In genomic region chr3:95231298-95232221, GRCm38 (mm10) we compare ENCODE assay signal across 8 mouse cellular contexts. TPM values are rescaled to one million over a fixed set of nuclear protein-coding genes. Genes with fewer than 3 reads are reported as not detected.
DNase-seq lines count a peak whose midpoint lies in the region; ATAC-seq and TF ChIP-seq lines count a peak whose summit lies in the region.

Mllt11 (minus strand) TSS chr3:95232171.

- no peaks in the 10 kb centered on the region for H3K9me3 ChIP-seq in embryonic facial prominence, embryonic 14.5 days (ENCODE audit: control insufficient read depth, low read length)
- no peaks in the 10 kb centered on the region for H3K9me3 ChIP-seq in limb, embryonic 11.5 days (ENCODE audit: control insufficient read depth, low read length)
- no peaks in the 10 kb centered on the region for H3K9me3 ChIP-seq in midbrain, embryonic 12.5 days

- TF ChIP-seq CTCF in layer of hippocampus, adult 2 months (conservative IDR thresholded peaks at IDR 0.05): no peak

- DNase-seq in layer of hippocampus, adult 2 months (ENCODE audit: low spot score in 2 of 2): no peak
- DNase-seq in layer of hippocampus, adult 11-12 months (ENCODE audit: low spot score): no peak
- DNase-seq in embryonic facial prominence, embryonic 14.5 days (ENCODE audit: low spot score): no peak
- peak; percentile 79 for DNase-seq in induced T-regulatory cell, adult 2 months (ENCODE audit: low read depth)
- no peak for DNase-seq in limb, embryonic 11.5 days (ENCODE audit: low spot score)
- DNase-seq in thymus, postnatal 14 days: peak; percentile 77
- no peak for DNase-seq in testis, postnatal 14 days (ENCODE audit: low spot score)

- H3K4me1 ChIP-seq in embryonic facial prominence, embryonic 14.5 days (ENCODE audit: control insufficient read depth, insufficient read depth, low read length): peaks cover 20% of the 10 kb centered on the region
- peaks cover 7% of the 10 kb centered on the region; the same call in 1 of the 2 replicates for H3K4me1 ChIP-seq in limb, embryonic 11.5 days (ENCODE audit: control insufficient read depth, insufficient read depth, low read length)
- H3K4me1 ChIP-seq in midbrain, embryonic 12.5 days: peaks cover 31% of the 10 kb centered on the region

- peak within 1 kb of the TSS; percentile 100 for H3K27ac ChIP-seq in layer of hippocampus, adult 2 months
- peak within 1 kb of the TSS; percentile 96; the same call in 1 of the 2 replicates for H3K27ac ChIP-seq in embryonic facial prominence, embryonic 14.5 days (replicated peaks; ENCODE audit: low read depth, low read length)
- H3K27ac ChIP-seq in limb, embryonic 11.5 days (replicated peaks; ENCODE audit: low read depth, low read length): no peak within 1 kb of the TSS
- peak within 1 kb of the TSS; percentile 97 for H3K27ac ChIP-seq in midbrain, embryonic 12.5 days (replicated peaks)

- 74% methylated on average over 13 of the region's 13 CpGs for whole genome bisulfite sequencing in embryonic facial prominence, embryonic 14.5 days
- WGBS in limb, embryonic 11.5 days: 80% methylated on average over 13 of the region's 13 CpGs
- 82% methylated on average over 13 of the region's 13 CpGs for WGBS in midbrain, embryonic 12.5 days

- peak within 1 kb of the TSS; percentile 44 for H3K9ac ChIP-seq in embryonic facial prominence, embryonic 14.5 days (ENCODE audit: low read depth, low read length)
- peak within 1 kb of the TSS; percentile 13; the same call in 1 of the 2 replicates for H3K9ac ChIP-seq in limb, embryonic 11.5 days (ENCODE audit: low read length)
- H3K9ac ChIP-seq in midbrain, embryonic 12.5 days (replicated peaks): peak within 1 kb of the TSS; percentile 28; the same call in 1 of the 2 replicates

- H3K4me3 ChIP-seq in layer of hippocampus, adult 2 months: peak within 1 kb of the TSS; percentile 81
- H3K4me3 ChIP-seq in embryonic facial prominence, embryonic 14.5 days (ENCODE audit: low read depth, low read length): peak within 1 kb of the TSS; percentile 86; the same call in 1 of the 2 replicates
- no peak within 1 kb of the TSS for H3K4me3 ChIP-seq in limb, embryonic 11.5 days (ENCODE audit: low read depth, low read length)
- H3K4me3 ChIP-seq in midbrain, embryonic 12.5 days: peak within 1 kb of the TSS; percentile 76

- peak within 1 kb of the TSS; percentile 92 for H3K4me2 ChIP-seq in embryonic facial prominence, embryonic 14.5 days (ENCODE audit: low read depth, low read length)
- H3K4me2 ChIP-seq in limb, embryonic 11.5 days (ENCODE audit: low read depth, severe bottlenecking): peak within 1 kb of the TSS; percentile 83
- peak within 1 kb of the TSS; percentile 78 for H3K4me2 ChIP-seq in midbrain, embryonic 12.5 days (replicated peaks)

- no peaks in the 10 kb centered on the region for H3K27me3 ChIP-seq in embryonic facial prominence, embryonic 14.5 days (replicated peaks; ENCODE audit: control insufficient read depth, insufficient read depth, low read length)
- no peaks in the 10 kb centered on the region for H3K27me3 ChIP-seq in limb, embryonic 11.5 days (ENCODE audit: control insufficient read depth, insufficient read depth, low read length)
- no peaks in the 10 kb centered on the region for H3K27me3 ChIP-seq in midbrain, embryonic 12.5 days

- ATAC-seq in embryonic facial prominence, embryonic 14.5 days (ENCODE audit: low read depth): no peak
- no peak for ATAC-seq in limb, embryonic 11.5 days (ENCODE audit: insufficient number of reproducible peaks, low FRiP score, low TSS enrichment, low read depth)
- no peak for ATAC-seq in midbrain, embryonic 12.5 days (ENCODE audit: low FRiP score, low read depth)

- H3K36me3 ChIP-seq in embryonic facial prominence, embryonic 14.5 days (ENCODE audit: control insufficient read depth, insufficient read depth, low read length): peaks cover 50% of the 10 kb centered on the region
- peaks cover 34% of the 10 kb centered on the region for H3K36me3 ChIP-seq in limb, embryonic 11.5 days (ENCODE audit: control insufficient read depth, insufficient read depth, low read length)
- H3K36me3 ChIP-seq in midbrain, embryonic 12.5 days: peaks cover 49% of the 10 kb centered on the region

RNA-seq across cellular contexts. Expression of gene Mllt11, which starts in this region (rescaled TPM):
- 100 to 1,000 TPM; 287 to 294 TPM for total RNA-seq in layer of hippocampus, adult 2 months (2021)
- 36.9 and 37.2 TPM in 2 replicates for polyA plus RNA-seq in embryonic facial prominence, embryonic 14.5 days (2014; fragmentation: Nextera tagmentation; extraction: Ambion mirVana)
- polyA plus RNA-seq in limb, embryonic 11.5 days (2014; fragmentation: Nextera tagmentation; extraction: Ambion mirVana): 14.8 and 18.2 TPM in 2 replicates
- polyA plus RNA-seq in midbrain, embryonic 12.5 days (2016; fragmentation: Nextera tagmentation; extraction: Ambion mirVana): 101 and 106 TPM in 2 replicates

Comparison
In these comparisons a context has a peak if more than half of its experiments do, and no peak if none do; other contexts are left out.
1. DNase-seq: peak in induced T-regulatory cell, adult 2 months (single experiment) and thymus, postnatal 14 days (single experiment); none in layer of hippocampus, adult 2 months (0 of 2), layer of hippocampus, adult 11-12 months (single experiment), embryonic facial prominence, embryonic 14.5 days (single experiment), limb, embryonic 11.5 days (single experiment) and testis, postnatal 14 days (single experiment).
2. Peak in every context shown above with its lines, with median percentiles within 50 percentile points of each other: H3K4me2 ChIP-seq and H3K9ac ChIP-seq.